Mouse (Mus musculus) kidney, embryonic 15.5 days (tissue): ENCODE data around the gene Kif12. TPM values are rescaled to one million over a fixed set of nuclear protein-coding genes. Genes with fewer than 3 reads are reported as not detected.
A peak's percentile ranks its signal among the peaks of the same experiment; 100 is the strongest.

Experiments used
- ATAC-seq: fragments of 200-750 bp; cut with Nextera tagmentation; replicated peaks from 2 replicates; pipeline ENCODE4 v1.8.0; 2017; ENCODE audit warnings: moderate TSS enrichment; ENCODE audit not compliant: low FRiP score
- H3K27ac ChIP-seq: fragments of 300-500 bp; sonication (generic); 2 replicates; pipeline ENCODE4 v1.5.1; 2015; ENCODE audit warnings: mild to moderate bottlenecking, inconsistent platforms
- H3K27me3 ChIP-seq: fragments of 300-500 bp; sonication (generic); 2 replicates; pipeline ENCODE4 v1.6.1; 2015; ENCODE audit warnings: inconsistent platforms
- H3K36me3 ChIP-seq: fragments of 300-500 bp; sonication (generic); 2 replicates; pipeline ENCODE4 v1.6.1; 2015; ENCODE audit warnings: inconsistent platforms
- H3K4me1 ChIP-seq: fragments of 300-500 bp; sonication (generic); 2 replicates; pipeline ENCODE4 v1.6.1; 2015; ENCODE audit warnings: inconsistent platforms
- H3K4me2 ChIP-seq: fragments of 300-500 bp; sonication (generic); 2 replicates; pipeline ENCODE4 v1.6.1; 2015; ENCODE audit warnings: moderate library complexity, mild to moderate bottlenecking, inconsistent platforms
- H3K4me3 ChIP-seq: fragments of 300-500 bp; sonication (generic); replicated peaks from 2 replicates; pipeline ENCODE4 v1.5.1; 2015; ENCODE audit warnings: mild to moderate bottlenecking, inconsistent platforms
- H3K9ac ChIP-seq: fragments of 300-500 bp; sonication (generic); 2 replicates; pipeline ENCODE4 v1.6.1; 2015; ENCODE audit warnings: mild to moderate bottlenecking, inconsistent platforms
- H3K9me3 ChIP-seq: fragments of 300-500 bp; sonication (generic); replicated peaks from 2 replicates; pipeline ENCODE4 v1.6.1; 2016; ENCODE audit warnings: inconsistent platforms
- WGBS: fragments of 180-500 bp; shearing (Covaris S2); methylation state at CpG from one replicate; pipeline ENCODE4 v1.1.7; 2015; ENCODE audit warnings: mixed read lengths; 5-methylcytosine and 5-hydroxymethylcytosine counted together
- polyA plus RNA-seq: library from polyadenylated mRNA; unstranded; fragments of >200 nt; fragmentation: Nextera tagmentation; extraction: Ambion mirVana; gene quantifications from 2 replicates; pipeline ENCODE4 v1.2.1, GENCODE M21; 2015

Kif12 gene
- 100.0 and 109 TPM in 2 replicates for polyA plus RNA-seq

DNA sequence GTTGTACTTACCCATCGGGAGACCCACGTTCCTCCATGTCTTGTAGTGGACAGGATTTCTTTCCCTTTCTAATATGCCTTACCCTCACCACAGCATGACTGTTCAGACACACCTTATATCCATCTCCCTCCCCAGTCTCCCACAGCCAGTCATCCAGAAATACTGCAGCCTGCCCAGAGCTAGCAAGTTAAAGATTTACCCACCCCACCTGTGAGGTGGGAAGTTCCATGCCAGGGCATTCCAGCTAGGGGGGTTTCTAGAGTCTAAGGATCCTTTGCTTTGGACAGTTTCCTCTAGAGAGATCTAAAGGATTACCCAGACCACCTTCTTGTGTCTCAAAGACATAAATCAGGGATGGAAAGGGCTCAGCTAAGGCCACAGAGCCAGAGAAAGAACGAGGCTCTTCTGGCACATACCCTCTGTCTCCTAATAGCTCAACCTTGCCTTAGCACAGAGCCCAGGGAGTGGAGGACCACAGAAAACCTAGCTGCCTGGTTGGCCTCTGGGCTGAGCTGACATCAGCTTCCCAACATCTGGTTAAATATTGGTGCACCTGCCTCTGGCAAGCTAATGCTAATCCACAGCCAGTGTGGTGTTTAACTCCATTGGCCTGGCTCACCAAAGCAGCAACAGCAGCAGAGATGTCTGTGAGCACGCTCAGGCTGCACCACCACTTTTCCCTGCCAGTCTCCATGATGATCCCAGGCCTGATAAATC lies at the start of gene Kif12:
TSS of gene Kif12 (minus strand) at position 163 of the 717 bp plus-strand sequence.
- Histone ChIP-seq H3K27me3 (peaks cover 8% of the 10 kb centered on the region; the same call in 1 of the 2 replicates), H3K4me3 (peak within 1 kb of the TSS; percentile 49), H3K4me1 (peaks cover 18% of the 10 kb centered on the region; the same call in 1 of the 2 replicates), H3K9ac (peak within 1 kb of the TSS; percentile 48), H3K27ac (peak within 1 kb of the TSS; percentile 96), H3K4me2 (peak within 1 kb of the TSS; percentile 57), H3K36me3 (peaks cover 14% of the 10 kb centered on the region; the same call in 1 of the 2 replicates), H3K9me3 (no peaks in the 10 kb centered on the region)
- WGBS: 57% methylated on average over 4 of the region's 4 CpGs
- peak; percentile 94 for ATAC-seq

DNA sequence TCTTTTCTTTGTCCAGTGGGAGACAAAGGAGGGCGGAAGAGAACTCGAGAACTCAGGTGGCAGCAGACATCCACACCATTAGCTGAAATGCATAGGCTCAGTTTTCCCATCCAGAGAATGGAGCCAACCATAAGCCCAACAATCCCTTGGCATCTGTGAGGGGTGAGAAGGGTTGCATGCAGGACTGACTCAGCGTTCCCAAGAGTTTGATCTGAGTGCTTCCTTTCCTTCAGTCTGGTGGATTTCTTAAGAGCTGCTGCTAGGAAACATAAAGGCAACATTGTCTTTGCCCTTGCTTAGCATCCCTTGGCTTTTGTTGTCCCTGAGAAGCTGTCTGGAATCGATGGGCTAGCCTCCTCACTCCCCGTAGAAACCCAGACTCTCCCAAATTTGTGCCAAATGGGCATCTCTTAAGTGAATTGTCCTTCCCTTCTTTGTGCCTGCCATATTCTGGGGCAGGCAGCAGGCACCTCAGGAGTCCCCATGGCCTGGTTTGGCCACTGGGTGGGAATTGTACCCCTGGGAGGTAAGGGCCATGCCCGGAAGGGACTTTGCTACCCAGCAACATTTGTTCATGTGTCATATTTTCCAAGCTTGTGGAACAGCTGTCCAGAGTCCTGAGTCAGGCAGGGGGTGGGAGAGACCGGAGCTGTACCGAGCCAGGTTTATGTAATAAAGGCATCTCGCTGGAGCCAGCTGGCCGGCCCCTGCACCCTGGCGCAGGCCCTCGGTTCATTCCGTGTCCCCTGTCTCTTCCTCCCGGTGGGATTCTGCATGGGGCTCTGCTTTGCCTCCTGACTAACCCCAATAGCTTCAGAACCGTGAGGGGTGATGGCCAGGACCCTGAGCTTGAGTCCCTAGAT lies 49.4 kb upstream of the Kif12 start:
- no peak for ATAC-seq
- Histone ChIP-seq H3K36me3 (peaks cover 38% of the 10 kb centered on the region), H3K27me3 (no peaks in the 10 kb centered on the region)

DNA sequence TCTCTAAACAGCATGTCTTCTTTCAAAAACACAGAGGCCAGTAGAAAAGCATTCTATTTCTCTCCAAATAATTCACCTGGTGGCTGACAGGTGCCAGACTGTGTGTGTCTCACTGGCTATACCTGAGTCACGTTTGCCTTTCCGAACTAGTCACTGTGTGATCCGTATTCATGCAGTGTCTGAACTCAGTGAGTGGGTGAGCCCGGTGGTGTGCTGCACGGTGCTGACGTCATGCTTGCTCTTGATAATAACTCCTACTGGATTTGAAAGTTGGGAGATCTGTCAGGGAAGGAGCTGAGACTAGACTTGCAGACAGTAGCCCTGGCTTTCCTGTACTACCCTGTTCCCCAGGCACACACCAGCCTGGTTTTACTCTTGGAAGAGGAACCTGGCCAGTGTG lies 47.7 kb upstream of the Kif12 start:
- ATAC-seq: no peak
- H3K4me2 ChIP-seq: no peak overlapping the region
- no peak overlapping the region for H3K9ac ChIP-seq
- peaks cover 5% of the 10 kb centered on the region for H3K27me3 ChIP-seq
- no peak overlapping the region for H3K4me3 ChIP-seq
- no peak overlapping the region for H3K27ac ChIP-seq
- H3K36me3 ChIP-seq: peaks cover 33% of the 10 kb centered on the region
- peaks cover 35% of the 10 kb centered on the region for H3K4me1 ChIP-seq
- no peaks in the 10 kb centered on the region for H3K9me3 ChIP-seq
- WGBS: 79% methylated on average over 6 of the region's 6 CpGs

More for the DNA sequence above, 49.4 kb upstream of the Kif12 start:
- H3K9ac ChIP-seq: no peak overlapping the region
- 83% methylated on average over 15 of the region's 15 CpGs for WGBS
- H3K4me1 ChIP-seq: peaks cover 44% of the 10 kb centered on the region
- no peaks in the 10 kb centered on the region for H3K9me3 ChIP-seq
- H3K27ac ChIP-seq: no peak overlapping the region
- H3K4me3 ChIP-seq: no peak overlapping the region
- H3K4me2 ChIP-seq: no peak overlapping the region

DNA sequence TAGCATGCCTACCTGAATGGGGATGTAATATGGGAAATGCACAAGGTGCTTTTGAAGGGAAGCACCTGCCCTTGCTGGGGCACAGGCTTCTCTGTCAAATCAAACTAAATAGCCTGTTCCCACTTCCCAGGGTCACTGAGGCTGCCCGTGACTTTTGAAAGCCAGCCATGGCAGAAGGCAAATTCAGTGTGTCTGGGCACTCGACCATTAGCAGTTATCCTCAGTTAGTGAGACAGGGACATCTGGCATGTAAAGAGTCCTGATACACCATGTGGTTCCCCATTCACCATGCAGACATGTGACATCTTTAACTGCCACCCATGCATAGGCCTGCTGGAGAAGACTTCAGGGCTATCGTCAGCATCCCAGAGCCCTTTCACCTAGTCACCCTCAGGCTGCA lies 47.1 kb upstream of the Kif12 start:
- peaks cover 39% of the 10 kb centered on the region for H3K4me1 ChIP-seq
- 86% methylated on average over 3 of the region's 3 CpGs for WGBS

DNA sequence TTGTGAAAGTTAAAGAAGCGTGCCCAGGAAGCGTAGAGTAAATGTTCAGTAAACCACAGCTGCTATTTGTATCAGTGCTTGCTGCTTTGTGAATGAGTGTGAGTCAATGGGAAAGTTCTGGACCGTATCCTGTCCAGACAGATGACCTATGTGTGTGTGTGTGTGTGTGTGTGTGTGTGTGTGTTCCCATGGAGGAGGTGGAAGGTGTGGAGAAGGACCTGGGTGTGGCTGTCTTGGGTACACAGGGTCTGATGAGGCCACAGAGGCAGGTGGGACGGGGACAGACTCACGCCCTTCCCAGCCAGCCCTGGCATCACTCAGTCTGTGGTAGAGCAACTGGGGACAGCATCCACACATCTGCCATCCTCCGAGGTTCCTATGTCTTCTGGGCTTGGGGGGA lies 45.6 kb upstream of the Kif12 start:
- no peaks in the 10 kb centered on the region for H3K9me3 ChIP-seq
- H3K27me3 ChIP-seq: peaks cover 26% of the 10 kb centered on the region
- no peak overlapping the region for H3K27ac ChIP-seq
- no peak overlapping the region for H3K9ac ChIP-seq
- WGBS: 75% methylated on average over 6 of the region's 6 CpGs
- ATAC-seq: no peak
- no peak overlapping the region for H3K4me3 ChIP-seq
- peaks cover 18% of the 10 kb centered on the region for H3K36me3 ChIP-seq
- H3K4me1 ChIP-seq: peaks cover 48% of the 10 kb centered on the region
- H3K4me2 ChIP-seq: peak overlapping the region; percentile 100; the same call in 1 of the 2 replicates

More for the DNA sequence above, 47.1 kb upstream of the Kif12 start:
- H3K9me3 ChIP-seq: no peaks in the 10 kb centered on the region
- H3K4me2 ChIP-seq: no peak overlapping the region
- no peak overlapping the region for H3K4me3 ChIP-seq
- H3K9ac ChIP-seq: no peak overlapping the region
- H3K36me3 ChIP-seq: peaks cover 28% of the 10 kb centered on the region
- H3K27me3 ChIP-seq: peaks cover 10% of the 10 kb centered on the region
- no peak for ATAC-seq
- no peak overlapping the region for H3K27ac ChIP-seq

DNA sequence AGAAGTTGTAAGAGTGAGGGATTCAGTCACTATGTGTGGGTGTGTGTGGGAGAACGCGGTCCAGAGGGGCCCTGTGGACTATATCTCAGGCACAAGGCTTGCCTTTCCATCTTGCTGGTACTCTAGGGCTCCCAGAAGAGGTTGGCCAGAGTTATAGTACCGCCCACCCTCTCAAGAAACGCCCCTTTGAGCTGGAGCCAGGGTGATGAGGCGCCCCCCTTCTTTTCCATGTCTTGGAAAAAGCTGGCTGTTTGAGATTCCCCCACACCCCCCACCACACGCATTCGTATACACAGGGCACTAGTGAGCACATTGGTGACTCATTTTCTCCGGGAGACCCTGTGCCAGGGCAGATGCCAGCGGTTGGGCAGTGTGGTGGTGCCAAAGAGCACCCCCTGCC lies 44.6 kb upstream of the Kif12 start:
- Histone ChIP-seq H3K4me3 (peak overlapping the region; percentile 83), H3K9me3 (no peaks in the 10 kb centered on the region), H3K36me3 (peaks cover 11% of the 10 kb centered on the region), H3K27me3 (peaks cover 34% of the 10 kb centered on the region), H3K27ac (peak overlapping the region; percentile 73; the same call in 1 of the 2 replicates), H3K9ac (peak overlapping the region; percentile 76), H3K4me2 (peak overlapping the region; percentile 100), H3K4me1 (peaks cover 48% of the 10 kb centered on the region)
- ATAC-seq: peak; percentile 47
- 29% methylated on average over 9 of the region's 9 CpGs for WGBS

DNA sequence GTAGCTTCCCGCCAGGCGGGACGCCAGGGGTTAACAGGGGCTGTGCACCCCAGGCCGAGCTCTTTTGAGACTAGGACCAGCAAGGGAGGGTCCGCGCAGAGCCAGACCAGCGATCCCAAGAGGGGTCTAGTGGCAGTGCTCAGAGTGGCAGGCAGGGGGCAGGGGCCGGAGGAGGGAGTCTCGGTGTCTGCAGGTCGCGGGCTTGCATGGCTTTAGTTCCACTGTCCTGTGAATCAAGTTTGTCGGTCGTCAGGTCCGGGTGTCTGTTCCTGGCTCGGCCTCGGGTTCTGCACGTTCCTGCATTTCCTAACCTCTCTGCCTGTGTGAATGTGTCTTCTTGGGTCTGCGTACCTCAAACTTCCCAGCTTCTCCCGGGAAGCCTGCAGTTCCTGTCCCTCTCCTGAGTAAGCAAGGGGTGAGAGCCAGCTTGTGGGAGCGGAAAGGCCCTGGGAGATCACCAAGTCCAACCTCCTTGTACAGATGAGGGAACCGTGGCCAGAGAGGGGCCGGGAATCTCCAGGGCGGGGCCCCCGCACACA lies 44.1 kb upstream of the Kif12 start:
- Histone ChIP-seq H3K9ac (peak overlapping the region; percentile 76), H3K4me2 (peak overlapping the region; percentile 100), H3K36me3 (peaks cover 6% of the 10 kb centered on the region), H3K27ac (peak overlapping the region; percentile 73), H3K4me3 (peak overlapping the region; percentile 83), H3K9me3 (no peaks in the 10 kb centered on the region), H3K4me1 (peaks cover 48% of the 10 kb centered on the region), H3K27me3 (peaks cover 34% of the 10 kb centered on the region)
- peak; percentile 73 for ATAC-seq
- 1% methylated on average over 24 of the region's 24 CpGs for WGBS

DNA sequence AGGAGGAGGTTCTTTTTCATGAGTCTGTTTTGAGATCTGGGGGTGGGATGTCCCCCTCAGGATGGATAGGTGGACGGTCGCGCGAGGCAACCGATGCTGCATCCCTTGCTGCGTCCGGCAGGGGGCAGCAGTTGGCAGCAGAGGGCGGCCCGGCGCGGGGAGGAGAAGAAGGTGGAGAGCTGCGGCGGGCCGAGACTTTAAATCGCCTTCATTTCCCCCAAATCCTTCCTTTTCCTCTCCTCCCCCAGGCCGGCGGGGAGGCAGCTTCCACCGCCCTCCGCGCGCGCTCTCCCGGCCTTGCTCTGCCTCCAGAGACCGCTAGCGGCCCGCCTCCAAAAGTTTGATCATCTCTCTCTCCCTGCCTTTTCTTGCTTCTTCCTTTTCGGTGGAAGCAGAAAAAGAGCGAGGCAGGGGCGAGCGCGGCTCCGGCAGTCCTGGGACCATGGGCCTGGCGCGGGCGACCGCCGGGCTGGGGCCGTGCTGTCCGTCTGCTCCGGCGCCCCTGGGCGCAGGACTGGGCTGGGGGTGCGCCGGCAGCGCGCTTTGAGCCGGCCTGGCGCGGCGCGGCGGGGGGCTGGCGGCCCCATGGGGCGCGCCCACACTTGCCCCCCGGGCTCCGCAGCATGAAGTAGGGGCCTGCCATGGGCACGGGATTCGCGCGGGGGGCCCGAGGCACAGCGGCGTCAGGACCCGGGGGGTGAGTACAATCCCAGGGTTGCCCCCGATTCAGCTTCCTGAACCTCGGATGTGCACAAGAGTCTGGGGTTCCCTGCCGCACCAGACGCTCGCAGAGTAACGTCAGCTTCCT lies 43.5 kb upstream of the Kif12 start:
- Histone ChIP-seq H3K9ac (peak overlapping the region; percentile 76), H3K9me3 (no peaks in the 10 kb centered on the region), H3K36me3 (no peaks in the 10 kb centered on the region), H3K4me2 (peak overlapping the region; percentile 100), H3K4me1 (peaks cover 45% of the 10 kb centered on the region), H3K4me3 (peak overlapping the region; percentile 83), H3K27me3 (peaks cover 34% of the 10 kb centered on the region), H3K27ac (peak overlapping the region; percentile 73)
- under 1% methylated on average over 59 of the region's 71 CpGs for WGBS
- peak; percentile 34 for ATAC-seq

DNA sequence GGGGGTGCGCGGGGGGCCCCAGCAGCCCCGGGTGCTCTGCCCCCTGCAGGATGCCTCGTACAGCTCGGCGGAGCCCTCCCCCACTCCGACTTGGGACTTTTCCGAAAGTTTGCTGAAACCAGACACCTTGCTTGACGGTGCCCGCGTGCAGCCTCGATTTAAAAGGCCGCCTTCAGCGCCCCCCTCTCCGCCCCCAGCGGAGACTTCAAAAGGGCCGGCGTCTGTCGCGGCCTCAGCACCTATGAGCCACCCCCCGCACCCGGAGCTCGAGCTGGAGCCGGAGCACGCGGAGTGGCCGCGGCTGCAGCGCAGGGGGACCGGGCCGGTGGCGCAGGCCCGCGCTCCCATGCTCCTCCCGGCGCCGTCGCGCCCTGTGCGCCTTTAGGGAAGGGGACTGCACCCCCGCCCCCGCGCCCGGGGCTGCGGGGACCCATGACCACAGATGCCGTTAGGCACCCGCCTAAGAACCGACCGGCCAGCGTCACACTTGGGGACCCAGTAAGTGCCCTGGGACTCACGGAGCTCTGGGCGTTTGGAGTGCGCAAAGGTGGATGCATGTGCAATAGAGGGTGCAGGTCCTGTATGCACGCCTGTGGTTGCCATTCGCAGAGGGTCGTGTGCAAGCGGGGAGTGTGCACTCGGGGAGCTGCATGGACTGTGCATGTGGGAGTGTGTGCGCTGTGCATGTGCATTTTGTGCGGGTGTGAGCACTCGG lies 42.1 kb upstream of the Kif12 start, which contains the start of gene Col27a1:
TSS of gene Col27a1 (plus strand) at position 98 of the 715 bp plus-strand sequence.
- Histone ChIP-seq H3K4me1 (peaks cover 35% of the 10 kb centered on the region), H3K27me3 (peaks cover 34% of the 10 kb centered on the region), H3K4me3 (peak within 1 kb of the TSS; percentile 83), H3K36me3 (no peaks in the 10 kb centered on the region), H3K9ac (peak within 1 kb of the TSS; percentile 76), H3K4me2 (peak within 1 kb of the TSS; percentile 100), H3K9me3 (no peaks in the 10 kb centered on the region), H3K27ac (no peak within 1 kb of the TSS)
- peak; percentile 40 for ATAC-seq
- under 1% methylated on average over 60 of the region's 61 CpGs for WGBS

DNA sequence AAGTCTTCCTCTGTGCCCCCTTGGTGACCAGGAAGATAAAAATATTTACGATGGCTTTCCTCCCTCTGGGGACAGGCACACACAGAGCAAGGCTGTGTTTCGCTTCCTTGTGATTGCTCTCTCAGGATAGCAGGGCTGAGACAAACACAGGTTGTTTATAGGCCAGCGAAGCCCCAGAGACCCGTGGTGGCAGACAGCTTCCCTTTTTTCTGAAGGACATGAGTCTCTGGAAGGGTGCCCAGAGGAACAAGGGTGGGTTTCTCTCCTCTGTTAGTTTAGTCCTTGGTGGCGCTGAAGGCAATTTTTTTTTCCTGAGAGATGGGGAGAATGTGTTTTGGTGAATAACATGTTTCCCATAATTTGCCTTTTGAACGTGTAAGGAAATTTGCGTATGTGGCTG lies 33.7 kb upstream of the Kif12 start:
- no peak overlapping the region for H3K9ac ChIP-seq
- no peaks in the 10 kb centered on the region for H3K9me3 ChIP-seq
- H3K27me3 ChIP-seq: no peaks in the 10 kb centered on the region
- H3K4me2 ChIP-seq: no peak overlapping the region
- H3K36me3 ChIP-seq: no peaks in the 10 kb centered on the region
- ATAC-seq: no peak
- no peak overlapping the region for H3K4me3 ChIP-seq
- WGBS: 57% methylated on average over 7 of the region's 7 CpGs
- H3K27ac ChIP-seq: no peak overlapping the region
- H3K4me1 ChIP-seq: peaks cover 3% of the 10 kb centered on the region; the same call in 1 of the 2 replicates

DNA sequence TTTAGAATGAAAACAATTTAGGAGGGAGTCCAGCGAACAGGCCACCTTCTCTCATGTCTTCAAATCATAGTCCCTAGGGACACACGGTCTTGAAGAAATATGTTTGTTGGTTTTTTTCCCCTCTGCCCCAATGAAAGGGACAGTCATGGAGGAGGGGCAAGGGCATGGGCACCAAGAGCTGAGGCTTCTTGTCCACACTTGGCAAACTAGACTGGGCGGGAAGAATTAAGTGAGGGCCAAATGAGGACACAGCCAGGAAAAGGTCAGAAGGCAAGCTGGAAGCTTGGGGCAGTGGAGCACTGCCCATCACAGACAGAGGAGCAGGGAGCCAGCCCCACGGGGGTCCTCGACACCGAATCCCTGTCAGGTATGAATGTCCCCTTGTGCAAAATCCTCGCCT lies 31.9 kb upstream of the Kif12 start:
- 84% methylated on average over 7 of the region's 7 CpGs for WGBS
- no peaks in the 10 kb centered on the region for H3K9me3 ChIP-seq
- H3K27ac ChIP-seq: no peak overlapping the region

More for the DNA sequence above, 31.9 kb upstream of the Kif12 start:
- Histone ChIP-seq H3K27me3 (no peaks in the 10 kb centered on the region), H3K9ac (no peak overlapping the region), H3K4me1 (peaks cover 3% of the 10 kb centered on the region; the same call in 1 of the 2 replicates), H3K4me3 (no peak overlapping the region), H3K4me2 (no peak overlapping the region), H3K36me3 (no peaks in the 10 kb centered on the region)
- ATAC-seq: no peak
